Mouse (Mus musculus) gastrocnemius, postnatal 36 days (tissue): ENCODE data around the gene Lamtor1. TPM values are rescaled to one million over a fixed set of nuclear protein-coding genes. Genes with fewer than 3 reads are reported as not detected.
A peak's percentile ranks its signal among the peaks of the same experiment; 100 is the strongest.

ENCODE experiments used
- DNase-seq, 2 experiments: peaks; one replicate each; pipeline ENCODE4 v3.0.0; 2022
- intact Hi-C: fragments of 180-260 bp; cut with DNase I; formaldehyde crosslinking; loops from one replicate; pipeline ENCODE4 v1.15.1; 2025
- long read RNA-seq, 2 experiments: library from polyadenylated mRNA; stranded (forward); transcript quantifications; one replicate each; pipeline ENCODE4 v2.0.0; 2021
- total RNA-seq, 2 experiments: library from RNA; stranded (reverse); gene quantifications; 2 replicates each; pipeline ENCODE4 v1.2.3; 2021

Gene Lamtor1
- total RNA-seq = 10 to 100 TPM; 93.2 to 99.8 TPM
- long read RNA-seq, experiment 1, transcript Lamtor1-201 (5 exons, 1,119 nt) = major isoform, 101 of 284 reads
- long read RNA-seq, experiment 1, transcript Lamtor1-203 (1 exons, 1,936 nt) = minor isoform, 8 of 284 reads
- long read RNA-seq, experiment 1, partial matches to known transcripts = 169 of 284 reads
- long read RNA-seq, experiment 1, other reads (novel, unspliced or antisense) = 6 of 284 reads
- long read RNA-seq, experiment 2, transcript Lamtor1-203 (1 exons, 1,936 nt) = minor isoform, 31 of 343 reads
- long read RNA-seq, experiment 2, transcript Lamtor1-201 (5 exons, 1,119 nt) = major isoform, 141 of 343 reads
- long read RNA-seq, experiment 2, partial matches to known transcripts = 164 of 343 reads
- long read RNA-seq, experiment 2, other reads (novel, unspliced or antisense) = 7 of 343 reads

DNA sequence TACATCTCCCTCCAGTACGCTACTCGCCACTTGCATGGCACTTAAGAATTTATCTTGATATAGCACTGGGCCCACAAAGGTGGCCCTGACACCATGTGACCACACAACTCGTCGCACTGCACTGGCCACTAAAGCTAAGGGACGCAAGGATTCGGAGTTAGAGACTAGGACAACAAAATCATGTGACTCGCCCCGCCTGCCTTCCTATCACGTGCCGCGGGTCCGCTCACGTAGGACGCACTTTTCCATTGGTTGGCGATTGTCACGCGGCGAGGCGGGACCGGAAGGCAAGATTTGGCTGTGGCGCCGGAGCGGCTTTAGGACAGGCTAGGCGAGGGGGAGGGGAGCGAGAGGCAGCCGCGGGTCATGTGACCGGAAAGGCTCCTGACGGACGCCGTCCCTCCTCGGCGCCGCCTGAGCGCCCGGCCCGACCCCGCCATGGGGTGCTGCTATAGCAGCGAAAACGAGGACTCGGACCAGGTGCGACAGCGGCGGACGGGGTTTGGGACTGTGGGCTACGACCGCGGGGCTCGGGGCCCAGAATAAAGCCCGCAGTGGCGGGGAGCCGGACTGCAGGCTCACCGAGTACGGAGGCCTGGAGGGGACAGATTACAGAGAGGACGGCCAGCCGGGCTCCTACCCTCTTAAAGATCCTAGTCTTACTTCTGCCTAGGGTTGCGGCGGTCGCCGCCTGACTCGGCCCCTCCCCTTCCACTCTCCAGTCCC is at the start of gene Lamtor1:
TSS of gene Lamtor1 (plus strand) at position 344 of the 726 bp plus-strand sequence.
- peak; percentile 98 to 99 for DNase-seq
- intact Hi-C loops = no loop called here

- no peak for DNase-seq
- intact Hi-C loops = no loop called here
Measured at GRCm38 (mm10) chr7:101857094-101857493, 48.6 kb upstream of the Lamtor1 start, which contains the start of gene Folr2. Gene Folr2 (minus strand): TSS chr7:101857194.

- intact Hi-C loops = no loop called here
- no peak for DNase-seq
Measured at GRCm38 (mm10) chr7:101858362-101858761, 47.3 kb upstream of the Lamtor1 start.

- no peak for DNase-seq
- intact Hi-C loops = no loop called here
Measured at GRCm38 (mm10) chr7:101860978-101861377, 44.7 kb upstream of the Lamtor1 start.

DNA sequence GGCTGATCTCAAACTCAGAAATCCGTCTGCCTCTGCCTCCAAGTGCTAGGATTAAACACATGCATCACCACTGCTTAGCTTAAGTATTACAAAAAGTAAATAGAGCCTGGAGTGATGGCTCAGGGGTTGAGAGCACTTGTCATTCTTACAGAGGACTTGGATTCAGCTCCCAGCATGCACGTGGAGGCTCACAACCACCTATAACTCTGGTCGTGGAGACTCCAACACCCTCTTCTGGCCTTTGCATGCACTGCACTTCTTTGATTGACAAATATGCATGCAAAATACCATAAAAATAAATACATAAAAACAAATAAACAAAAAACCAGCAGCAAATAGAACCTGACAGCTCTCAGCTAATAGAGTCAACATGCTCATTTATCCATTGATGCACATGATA is 43.4 kb upstream of the Lamtor1 start:
- intact Hi-C loops = no loop called here
- no peak for DNase-seq

- intact Hi-C loops = no loop called here
- no peak for DNase-seq
Measured at GRCm38 (mm10) chr7:101863415-101863814, 42.3 kb upstream of the Lamtor1 start, which contains the start of gene Anapc15. Gene Anapc15 (plus strand): TSS chr7:101863715.

GRCm38 (mm10) chr7:101866491-101867265 is 39.0 kb upstream of the Lamtor1 start:
- DNase-seq = no peak
- intact Hi-C loops = no loop called here

GRCm38 (mm10) chr7:101867482-101867881 is 38.2 kb upstream of the Lamtor1 start:
- DNase-seq = no peak
- intact Hi-C loops = no loop called here

- intact Hi-C loops = no loop called here
- DNase-seq = peak in 1 of 2 experiments; percentile 6
Measured at GRCm38 (mm10) chr7:101868241-101869162, 37.2 kb upstream of the Lamtor1 start.

- intact Hi-C loops = no loop called here
Measured at GRCm38 (mm10) chr7:101869163-101869500, 36.6 kb upstream of the Lamtor1 start.

DNA sequence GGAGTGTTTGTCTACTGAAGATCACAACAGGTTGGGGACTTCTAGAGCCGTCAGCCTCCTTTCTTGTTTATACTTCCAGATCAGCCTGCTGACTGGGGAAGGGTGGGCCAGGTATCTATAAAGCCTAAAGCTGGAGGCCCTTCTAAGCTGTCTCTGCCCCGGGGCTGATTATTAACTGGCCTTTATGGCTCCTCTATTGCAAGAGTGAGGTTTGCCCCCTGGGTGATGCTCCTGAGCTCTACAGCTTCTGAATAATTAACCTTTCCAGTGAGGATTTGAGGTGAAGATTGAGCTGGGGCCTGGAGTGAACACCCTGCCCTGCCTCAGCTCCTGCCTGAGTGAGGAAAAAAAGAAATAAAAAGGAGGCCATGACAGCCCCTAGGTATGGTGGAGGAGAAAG is 35.1 kb upstream of the Lamtor1 start, which contains the start of gene Folr1:
TSS of gene Folr1 (minus strand) at position 160 of the 400 bp plus-strand sequence.
- intact Hi-C loops = no loop called here
- DNase-seq = no peak

More at GRCm38 (mm10) chr7:101869163-101869500, 36.6 kb upstream of the Lamtor1 start:
- no peak for DNase-seq

DNA sequence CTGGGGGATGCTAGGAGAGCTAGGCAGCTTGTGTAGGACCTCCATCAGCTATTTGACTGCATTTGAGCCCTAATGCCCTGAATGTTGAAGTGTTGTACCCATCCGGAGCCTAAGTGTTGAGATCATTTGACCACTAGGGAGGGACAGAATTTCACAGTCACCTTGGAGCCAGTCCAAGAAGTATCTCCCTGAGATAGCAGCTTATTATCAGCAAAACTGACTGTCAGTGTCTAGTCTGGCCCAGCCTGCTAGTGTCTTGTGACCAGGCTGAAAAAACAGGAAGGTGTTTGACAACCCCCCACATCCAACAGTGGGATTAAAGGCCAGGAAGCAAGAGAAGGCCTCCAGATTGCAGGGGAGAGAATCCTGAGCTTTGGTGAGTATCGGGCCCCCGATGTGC is 34.4 kb upstream of the Lamtor1 start:
- no peak for DNase-seq
- intact Hi-C loops = no loop called here

DNA sequence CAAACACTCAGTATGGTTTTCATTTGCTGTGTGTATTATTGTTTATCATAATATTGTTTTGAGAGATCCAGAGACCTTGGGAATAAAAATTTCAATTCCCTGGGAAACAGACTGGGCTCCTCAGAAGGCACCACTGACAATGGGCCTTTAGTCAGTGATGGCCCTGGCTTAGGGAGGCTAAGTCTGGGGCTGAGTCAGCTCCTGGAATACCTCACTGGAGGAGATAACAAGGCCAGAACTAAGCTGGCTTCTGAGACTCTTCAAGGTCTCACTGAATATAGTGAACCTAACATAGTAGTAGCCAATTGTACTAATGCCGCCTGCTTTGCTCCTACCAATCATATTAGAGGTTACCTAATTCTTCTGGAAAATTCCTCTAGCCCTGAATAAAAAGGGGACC is 29.7 kb upstream of the Lamtor1 start:
- intact Hi-C loops = no loop called here

GRCm38 (mm10) chr7:101880855-101881254 is 24.8 kb upstream of the Lamtor1 start:
- DNase-seq = no peak
- intact Hi-C loops = no loop called here

More for the DNA sequence above, 29.7 kb upstream of the Lamtor1 start:
- DNase-seq = no peak

- DNase-seq = no peak
- intact Hi-C loops = no loop called here
Measured at GRCm38 (mm10) chr7:101882413-101883154, 23.1 kb upstream of the Lamtor1 start.

DNA sequence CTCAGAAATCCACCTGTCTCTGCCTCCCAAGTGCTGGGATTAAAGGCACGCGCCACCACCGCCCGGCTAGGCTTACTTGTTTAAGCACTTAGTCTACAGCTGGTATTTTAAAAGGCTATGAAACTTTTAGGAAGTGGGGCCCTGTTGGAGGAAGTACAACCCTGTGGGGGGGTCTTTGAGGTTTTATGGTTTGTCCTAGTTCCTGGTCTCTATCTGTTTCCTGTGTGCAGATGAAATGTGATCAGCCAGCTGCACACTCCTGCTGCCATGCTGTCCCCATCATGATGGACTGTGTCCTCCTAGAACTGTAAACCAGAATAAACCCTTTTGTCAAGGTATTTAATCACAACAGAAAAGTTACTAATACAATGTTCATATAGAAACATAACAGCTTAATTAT is 21.5 kb upstream of the Lamtor1 start:
- intact Hi-C loops = no loop called here
- no peak for DNase-seq

GRCm38 (mm10) chr7:101886274-101886673 is 19.4 kb upstream of the Lamtor1 start:
- DNase-seq = no peak
- intact Hi-C loops = no loop called here

GRCm38 (mm10) chr7:101888460-101888859 is 17.2 kb upstream of the Lamtor1 start:
- intact Hi-C loops = loop anchor here (2.0 kb wide), 1 partner anchor 40 kb away; no protein-coding TSS in a partner anchor
- no peak for DNase-seq

DNA sequence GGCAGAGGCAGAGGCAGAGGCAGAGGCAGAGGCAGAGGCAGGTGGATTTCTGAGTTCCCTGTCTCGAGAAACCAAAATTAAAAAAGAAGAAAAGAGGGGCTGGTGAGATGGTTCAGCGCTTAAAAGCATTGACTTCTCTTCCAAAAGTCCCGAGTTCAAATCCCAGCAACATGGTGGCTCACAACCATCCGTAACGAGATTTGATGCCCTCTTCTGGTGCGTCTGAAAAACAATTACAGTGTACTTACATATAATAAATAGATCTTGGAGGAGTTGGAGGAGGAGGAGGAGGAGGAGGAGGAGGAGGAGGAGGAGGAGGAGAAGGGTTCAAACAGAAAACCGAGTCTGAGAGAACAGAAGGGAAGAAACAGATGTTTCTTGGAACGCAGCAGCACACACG is 10.0 kb upstream of the Lamtor1 start:
- DNase-seq = no peak
- intact Hi-C loops = loop anchor here (5.0 kb wide), 2 partner anchors 58 to 218 kb away; partner anchors contain the start of gene Inppl1
